Mouse (Mus musculus) hindbrain, postnatal 0 days (tissue): Measurements from ENCODE around the gene 2510039O18Rik. TPM values are rescaled to one million over a fixed set of nuclear protein-coding genes. Genes with fewer than 3 reads are reported as not detected.

ENCODE experiments used
- ATAC-seq: fragments of 200-750 bp; cut with Nextera tagmentation; 2 replicates; pipeline ENCODE4 v1.8.0; 2017; ENCODE audit warnings: mild to moderate bottlenecking, moderate TSS enrichment, moderate library complexity
- DNase-seq: peaks from one replicate; pipeline ENCODE4 v3.0.0-alpha.2; 2015; ENCODE audit warnings: low spot score
- H3K27ac ChIP-seq: fragments of 300-500 bp; sonication (generic); 2 replicates; pipeline ENCODE4 v1.5.1; 2014; ENCODE audit warnings: mild to moderate bottlenecking
- H3K27me3 ChIP-seq: fragments of 300-500 bp; sonication (generic); 2 replicates; pipeline ENCODE4 v1.6.1; 2014; ENCODE audit warnings: low read length, mixed read lengths; ENCODE audit not compliant: insufficient read depth
- H3K36me3 ChIP-seq: fragments of 300-500 bp; sonication (generic); 2 replicates; pipeline ENCODE4 v1.6.1; 2014; ENCODE audit warnings: low read length, mixed read lengths; ENCODE audit not compliant: insufficient read depth
- H3K4me1 ChIP-seq: fragments of 300-500 bp; sonication (generic); 2 replicates; pipeline ENCODE4 v1.6.1; 2014; ENCODE audit warnings: antibody characterized with exemption, low read length, mixed read lengths; ENCODE audit not compliant: insufficient read depth
- H3K4me2 ChIP-seq: fragments of 300-500 bp; sonication (generic); 2 replicates; pipeline ENCODE4 v1.6.1; 2014; ENCODE audit warnings: low read depth, mild to moderate bottlenecking, low read length, moderate library complexity, mixed read lengths
- H3K4me3 ChIP-seq: fragments of 300-500 bp; sonication (generic); 2 replicates; pipeline ENCODE4 v1.5.1; 2014; ENCODE audit warnings: low read length
- H3K9ac ChIP-seq: fragments of 300-500 bp; sonication (generic); replicated peaks from 2 replicates; pipeline ENCODE4 v1.6.1; 2014; ENCODE audit warnings: mild to moderate bottlenecking, low read length, moderate library complexity, mixed read lengths
- H3K9me3 ChIP-seq: fragments of 300-500 bp; sonication (generic); 2 replicates; pipeline ENCODE4 v1.6.1; 2016; ENCODE audit warnings: low read length, mixed read lengths
- CTCF ChIP-seq: IDR thresholded peaks from 2 replicates; pipeline ENCODE4 v1.5.1; 2016; ENCODE audit warnings: antibody characterized with exemption, control low read depth, low read depth
- WGBS: fragments of 180-500 bp; shearing (Covaris S2); extraction: QIAGEN DNeasy Blood & Tissue Kit; methylation state at CpG from one replicate; pipeline ENCODE4 v1.1.7; 2014; 5-methylcytosine and 5-hydroxymethylcytosine counted together
- polyA plus RNA-seq: library from polyadenylated mRNA; unstranded; fragments of >200 nt; fragmentation: Nextera tagmentation; extraction: Ambion mirVana; gene quantifications from 2 replicates; pipeline ENCODE4 v1.2.1, GENCODE M21; 2015
- total RNA-seq: library from RNA; depleted of rRNA; stranded (reverse); fragments of >200 nt; gene quantifications from 2 replicates; pipeline ENCODE4 v1.2.3, GENCODE M21; 2014

2510039O18Rik gene
- total and polyA plus RNA-seq, 2 experiments from 2014 or later, result 11.0 to 70.9 TPM

DNA sequence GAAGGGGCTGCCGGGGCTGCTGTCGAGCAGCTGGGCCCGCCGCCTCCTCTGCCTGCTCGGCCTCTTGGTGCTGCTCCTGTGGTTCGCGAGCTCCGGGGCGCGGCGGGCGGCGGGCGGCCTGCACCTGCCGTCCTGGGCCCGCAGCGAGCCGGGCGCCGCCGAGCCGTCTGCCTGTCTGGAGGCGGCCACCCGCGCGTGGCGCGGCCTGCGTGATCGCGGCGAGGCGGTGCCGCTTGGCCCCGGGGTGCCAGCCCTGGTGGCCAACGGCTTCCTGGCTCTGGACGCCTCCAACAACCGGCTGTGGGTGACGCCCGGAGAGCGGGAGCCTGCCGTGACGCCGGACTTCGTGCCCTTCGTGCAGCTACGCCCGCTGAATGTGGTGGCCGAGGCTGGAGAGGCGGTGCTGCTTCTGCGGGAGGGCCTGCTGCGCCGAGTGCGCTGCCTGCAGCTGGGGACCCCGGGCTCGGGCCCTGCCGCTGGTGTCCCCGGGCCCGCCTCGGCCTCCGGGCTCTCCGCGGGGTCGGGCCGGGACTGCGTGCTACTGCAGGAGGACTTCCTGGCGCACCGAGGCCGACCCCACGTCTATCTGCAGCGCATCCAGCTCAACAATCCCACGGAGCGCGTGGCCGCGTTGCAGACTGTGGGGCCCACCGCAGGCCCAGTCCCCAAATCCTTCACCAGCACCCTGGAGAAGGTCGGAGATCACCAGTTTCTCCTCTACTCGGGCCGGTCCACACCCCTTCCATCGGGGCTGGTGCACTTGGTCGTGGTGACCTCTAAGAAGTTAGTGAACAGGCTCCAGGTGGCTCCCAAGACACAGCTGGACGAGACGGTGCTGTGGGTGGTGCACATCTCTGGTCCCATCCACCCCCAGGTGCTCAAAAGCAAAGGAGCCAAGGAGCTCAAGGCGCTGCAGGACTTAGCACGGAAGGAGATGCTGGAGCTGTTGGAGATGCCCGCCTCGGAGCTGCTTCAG lies 638 bp downstream of the 2510039O18Rik start:
- Histone ChIP-seq H3K4me3 (peak overlapping the region; percentile 92), H3K36me3 (peaks cover 25% of the 10 kb centered on the region), H3K4me1 (peaks cover 16% of the 10 kb centered on the region), H3K9ac (peak overlapping the region; percentile 89), H3K27ac (peak overlapping the region; percentile 76), H3K27me3 (no peaks in the 10 kb centered on the region), H3K9me3 (no peaks in the 10 kb centered on the region), H3K4me2 (peak overlapping the region; percentile 67)
- peak; percentile 28 for DNase-seq
- 12% methylated on average over 59 of the region's 88 CpGs for WGBS
- TF ChIP-seq CTCF, result no peak
- peak; percentile 48 for ATAC-seq

DNA sequence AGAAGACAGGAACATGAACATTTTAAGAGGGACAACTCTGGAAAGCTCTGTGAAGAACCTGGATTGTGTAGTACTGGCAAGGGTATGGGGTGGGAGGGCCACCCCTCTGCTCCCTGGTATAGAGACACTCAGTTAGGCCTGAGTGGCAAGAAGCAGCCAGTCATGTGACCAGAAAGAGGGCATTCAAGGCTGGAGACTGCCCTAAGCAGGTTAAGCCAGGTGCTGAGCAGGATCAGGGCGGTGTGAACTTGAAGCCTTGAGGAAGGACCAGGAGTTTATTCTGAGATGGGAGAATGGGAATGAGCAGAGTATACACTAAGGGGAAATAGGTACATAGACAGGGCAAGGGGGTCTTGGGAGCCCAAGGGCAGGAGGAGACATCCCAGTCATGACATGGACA lies 2.3 kb downstream of the 2510039O18Rik start:
- H3K4me3 ChIP-seq, result no peak overlapping the region
- no peak overlapping the region for H3K9ac ChIP-seq
- no peak for ATAC-seq
- no peaks in the 10 kb centered on the region for H3K27me3 ChIP-seq
- H3K27ac ChIP-seq, result no peak overlapping the region
- H3K9me3 ChIP-seq, result no peaks in the 10 kb centered on the region
- 96% methylated on average over 1 of the region's 1 CpGs for WGBS
- peaks cover 40% of the 10 kb centered on the region for H3K36me3 ChIP-seq
- H3K4me2 ChIP-seq, result no peak overlapping the region
- no peak for DNase-seq
- no peak for TF ChIP-seq CTCF
- H3K4me1 ChIP-seq, result peaks cover 16% of the 10 kb centered on the region

DNA sequence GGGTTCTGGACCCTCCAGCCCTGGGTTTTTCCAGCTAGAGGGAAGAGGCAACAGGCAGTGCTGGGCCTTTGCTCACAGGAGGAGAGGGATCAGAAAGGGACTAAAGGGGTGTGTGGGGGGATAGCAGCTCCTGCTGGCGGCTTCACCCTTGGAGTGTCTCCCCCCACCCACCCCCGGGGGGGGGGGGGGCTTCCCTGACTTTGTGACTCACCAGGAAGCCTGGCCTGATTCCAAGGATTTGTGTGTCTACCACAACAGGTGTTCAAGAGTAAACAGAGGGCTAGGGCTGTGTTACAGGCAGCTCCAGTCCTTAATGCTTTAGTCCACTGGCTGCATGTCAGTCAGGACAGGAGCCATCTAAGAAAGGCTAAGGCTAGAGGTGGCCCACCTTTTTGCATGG lies 6.8 kb downstream of the 2510039O18Rik start:
- H3K4me3 ChIP-seq, result no peak overlapping the region
- H3K4me1 ChIP-seq, result peaks cover 5% of the 10 kb centered on the region; the same call in 1 of the 2 replicates
- peaks cover 40% of the 10 kb centered on the region for H3K36me3 ChIP-seq
- no peaks in the 10 kb centered on the region for H3K9me3 ChIP-seq
- no peaks in the 10 kb centered on the region for H3K27me3 ChIP-seq
- WGBS, result 58% methylated on average over 2 of the region's 2 CpGs
- TF ChIP-seq CTCF, result no peak
- H3K4me2 ChIP-seq, result no peak overlapping the region
- no peak overlapping the region for H3K27ac ChIP-seq
- no peak overlapping the region for H3K9ac ChIP-seq
- no peak for ATAC-seq
- no peak for DNase-seq

DNA sequence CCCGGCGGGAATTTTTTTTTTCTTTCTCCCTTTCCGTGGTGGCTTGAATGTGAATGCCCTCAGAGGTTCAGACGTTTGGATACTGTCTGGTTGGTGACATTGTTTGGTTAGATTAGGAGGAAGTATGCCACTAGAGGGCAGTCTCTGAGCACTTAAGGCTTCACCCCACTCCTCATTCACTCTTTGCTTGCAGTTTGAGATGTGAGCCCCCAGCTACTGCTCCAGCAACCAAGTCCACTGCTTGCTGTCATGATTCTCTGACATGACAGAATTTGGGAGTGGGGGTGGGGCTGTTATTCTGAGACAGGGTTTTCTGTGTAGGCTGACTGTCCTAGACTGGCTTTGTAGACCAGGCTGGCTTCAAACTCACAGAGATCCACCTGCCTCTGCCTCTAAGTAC lies 12.9 kb downstream of the 2510039O18Rik start:
- H3K36me3 ChIP-seq, result no peaks in the 10 kb centered on the region
- DNase-seq (peak; percentile 77), ATAC-seq (peak; percentile 65)
- 12% methylated on average over 4 of the region's 4 CpGs for WGBS
- H3K4me2 ChIP-seq, result no peak overlapping the region
- no peaks in the 10 kb centered on the region for H3K27me3 ChIP-seq
- H3K9ac ChIP-seq, result no peak overlapping the region
- peak; percentile 76 for TF ChIP-seq CTCF
- no peak overlapping the region for H3K27ac ChIP-seq
- no peaks in the 10 kb centered on the region for H3K9me3 ChIP-seq
- H3K4me3 ChIP-seq, result no peak overlapping the region
- no peaks in the 10 kb centered on the region for H3K4me1 ChIP-seq

DNA sequence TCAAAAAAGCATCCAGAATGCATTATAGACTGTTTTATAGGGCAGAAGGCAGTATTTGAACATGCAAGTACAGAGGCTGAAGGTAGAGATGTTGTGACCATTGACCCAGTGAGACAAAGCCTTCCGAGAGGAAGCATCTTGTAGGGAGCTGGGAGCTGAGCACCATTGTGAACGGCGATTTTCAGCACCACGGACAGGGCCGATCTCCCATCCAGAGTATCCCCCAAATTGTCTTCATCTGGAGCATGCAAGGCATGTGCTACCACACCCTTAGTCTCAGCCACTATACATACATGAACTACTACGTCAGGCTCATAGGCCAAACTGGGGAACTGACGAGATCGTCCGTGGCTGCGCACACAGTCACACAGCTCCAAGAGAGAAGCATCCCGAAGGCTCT lies 16.4 kb downstream of the 2510039O18Rik start:
- no peak for ATAC-seq
- no peak overlapping the region for H3K4me2 ChIP-seq
- no peak for TF ChIP-seq CTCF
- H3K4me1 ChIP-seq, result no peaks in the 10 kb centered on the region
- no peaks in the 10 kb centered on the region for H3K36me3 ChIP-seq
- 44% methylated on average over 11 of the region's 11 CpGs for WGBS
- H3K9ac ChIP-seq, result no peak overlapping the region
- H3K4me3 ChIP-seq, result no peak overlapping the region
- no peaks in the 10 kb centered on the region for H3K9me3 ChIP-seq
- no peaks in the 10 kb centered on the region for H3K27me3 ChIP-seq
- no peak for DNase-seq
- no peak overlapping the region for H3K27ac ChIP-seq

DNA sequence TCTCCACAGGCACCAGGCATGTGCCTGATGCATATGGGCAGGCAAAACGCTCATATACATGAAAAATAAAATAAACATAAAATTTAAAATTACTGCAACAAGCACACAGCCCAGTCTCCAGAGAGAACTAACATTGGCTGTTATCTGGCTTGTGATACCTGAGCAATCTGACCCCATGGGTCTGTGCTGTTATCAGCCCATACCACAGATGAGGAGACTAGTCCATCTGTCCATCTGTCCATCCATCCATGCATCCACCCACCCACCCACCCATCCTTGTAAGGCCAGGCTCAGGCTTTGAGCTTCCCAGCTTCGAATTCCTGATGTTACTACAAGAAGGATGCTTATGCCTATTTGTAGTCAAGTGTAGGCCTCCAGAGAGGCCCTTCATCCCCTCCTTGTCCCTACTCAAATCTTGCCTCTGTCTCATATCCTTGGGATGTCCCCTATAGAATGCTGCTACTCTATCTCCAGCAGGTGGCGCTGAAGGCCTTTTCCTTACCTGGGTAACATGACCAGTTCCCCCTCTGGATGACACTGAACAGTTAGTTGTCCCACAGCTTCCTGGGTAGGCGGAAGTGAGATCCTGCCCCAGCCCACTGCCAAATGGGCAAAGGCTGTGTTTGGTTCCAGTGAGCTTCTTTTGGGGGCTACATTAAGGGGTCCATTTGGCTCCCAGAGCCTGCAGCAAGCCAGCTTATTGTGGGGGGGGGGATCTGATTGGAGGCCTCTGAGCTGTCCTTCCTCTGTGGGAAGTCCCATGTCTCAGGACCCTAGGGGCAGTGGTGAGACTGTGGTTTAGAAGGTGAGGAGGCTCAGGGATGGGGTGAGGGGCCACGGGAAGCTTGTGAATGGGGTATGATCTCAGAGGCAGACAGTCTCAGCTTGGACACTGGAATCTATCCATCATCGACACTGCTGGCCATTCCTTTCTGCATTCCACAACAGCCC lies 19.5 kb downstream of the 2510039O18Rik start:
- DNase-seq, result peak; percentile 90
- Histone ChIP-seq H3K4me3 (no peak overlapping the region), H3K9ac (no peak overlapping the region), H3K36me3 (no peaks in the 10 kb centered on the region), H3K27me3 (no peaks in the 10 kb centered on the region), H3K9me3 (no peaks in the 10 kb centered on the region), H3K4me2 (no peak overlapping the region), H3K27ac (no peak overlapping the region), H3K4me1 (no peaks in the 10 kb centered on the region)
- peak; percentile 82 for ATAC-seq
- 45% methylated on average over 6 of the region's 6 CpGs for WGBS
- peak; percentile 92 for TF ChIP-seq CTCF
